Mouse (Mus musculus) neural tube, embryonic 11.5 days (tissue): ENCODE data around the gene Erbb3. TPM values are rescaled to one million over a fixed set of nuclear protein-coding genes. Genes with fewer than 3 reads are reported as not detected.
"Not testable (repeated sequence)": the region's sequence is repeated elsewhere in the genome, so short reads cannot be mapped to it uniquely, and the experiment has no call there.

Experiments used
- ATAC-seq: fragments of 200-750 bp; cut with Nextera tagmentation; 2 replicates; pipeline ENCODE4 v1.8.0; 2017; ENCODE audit warnings: moderate number of reproducible peaks, mild to moderate bottlenecking, moderate TSS enrichment, moderate library complexity; ENCODE audit not compliant: insufficient read depth, low FRiP score, low TSS enrichment
- DNase-seq: peaks from one replicate; pipeline ENCODE4 v3.0.0-alpha.2; 2015; ENCODE audit warnings: low spot score
- H3K27ac ChIP-seq: fragments of 300-500 bp; sonication (generic); 2 replicates; pipeline ENCODE4 v1.5.1; 2014; ENCODE audit warnings: low read depth, mild to moderate bottlenecking, low read length
- H3K27me3 ChIP-seq: fragments of 300-500 bp; sonication (generic); 2 replicates; pipeline ENCODE4 v1.6.1; 2014; ENCODE audit warnings: mild to moderate bottlenecking, low read length, mixed read lengths; ENCODE audit not compliant: control insufficient read depth, insufficient read depth
- H3K36me3 ChIP-seq: fragments of 300-500 bp; sonication (generic); 2 replicates; pipeline ENCODE4 v1.6.1; 2014; ENCODE audit warnings: mild to moderate bottlenecking, low read length, moderate library complexity, mixed read lengths; ENCODE audit not compliant: control insufficient read depth, insufficient read depth
- H3K4me1 ChIP-seq: fragments of 300-500 bp; sonication (generic); 2 replicates; pipeline ENCODE4 v1.6.1; 2014; ENCODE audit warnings: low read length, mixed read lengths; ENCODE audit not compliant: control insufficient read depth, insufficient read depth
- H3K4me2 ChIP-seq: fragments of 300-500 bp; sonication (generic); 2 replicates; pipeline ENCODE4 v1.6.1; 2014; ENCODE audit warnings: low read depth, mild to moderate bottlenecking, moderate library complexity
- H3K4me3 ChIP-seq: fragments of 300-500 bp; sonication (generic); 2 replicates; pipeline ENCODE4 v1.5.1; 2014; ENCODE audit warnings: low read depth, low read length
- H3K9ac ChIP-seq: fragments of 300-500 bp; sonication (generic); 2 replicates; pipeline ENCODE4 v1.6.1; 2014; ENCODE audit warnings: mild to moderate bottlenecking, low read length
- H3K9me3 ChIP-seq: fragments of 300-500 bp; sonication (generic); 2 replicates; pipeline ENCODE4 v1.6.1; 2016; ENCODE audit warnings: low read length; ENCODE audit not compliant: control insufficient read depth
- WGBS: fragments of 180-500 bp; shearing (Covaris S2); extraction: QIAGEN DNeasy Blood & Tissue Kit; methylation state at CpG from one replicate; pipeline ENCODE4 v1.1.7; 2014; 5-methylcytosine and 5-hydroxymethylcytosine counted together
- polyA plus RNA-seq: library from polyadenylated mRNA; unstranded; fragments of >200 nt; fragmentation: Nextera tagmentation; extraction: Ambion mirVana; gene quantifications from 2 replicates; pipeline ENCODE4 v1.2.1, GENCODE M21; 2014

Gene Erbb3
- polyA plus RNA-seq, 1 experiment from 2014 or later = 17.3 TPM

GRCm38 (mm10) chr10:128626311-128627310, 37.2 kb upstream of the Erbb3 start, which contains the start of gene Rps26:
Gene Rps26, minus strand, starts transcription at chr10:128626747.
- H3K4me2 ChIP-seq = peak within 1 kb of the TSS; percentile 96
- H3K4me1 ChIP-seq = peaks cover 6% of the 10 kb centered on the region; the same call in 1 of the 2 replicates
- no peaks in the 10 kb centered on the region for H3K27me3 ChIP-seq
- peaks cover 12% of the 10 kb centered on the region for H3K36me3 ChIP-seq
- under 1% methylated on average over 40 of the region's 40 CpGs for WGBS
- ATAC-seq = peak; percentile 95
- peak; percentile 89 for DNase-seq
- peak within 1 kb of the TSS; percentile 84 for H3K4me3 ChIP-seq
- H3K9me3 ChIP-seq = no peaks in the 10 kb centered on the region
- peak within 1 kb of the TSS; percentile 90 for H3K9ac ChIP-seq
- 0 out of 2 replicates have a peak within 1 kb of the TSS, but pooled peaks have one; percentile 58 for H3K27ac ChIP-seq

- Histone ChIP-seq H3K36me3 (peaks cover 12% of the 10 kb centered on the region), H3K27ac (no peak overlapping the region), H3K27me3 (no peaks in the 10 kb centered on the region), H3K9ac (peak overlapping the region; percentile 90), H3K4me3 (peak overlapping the region; percentile 84), H3K4me1 (peaks cover 6% of the 10 kb centered on the region; the same call in 1 of the 2 replicates), H3K4me2 (peak overlapping the region; percentile 96), H3K9me3 (no peaks in the 10 kb centered on the region)
- WGBS = 52% methylated on average over 7 of the region's 7 CpGs
- ATAC-seq (no peak), DNase-seq (no peak)
Measured at GRCm38 (mm10) chr10:128625287-128625894, 35.9 kb upstream of the Erbb3 start.

- H3K4me1 ChIP-seq, ATAC-seq, H3K9ac ChIP-seq, H3K4me2 ChIP-seq, H3K9me3 ChIP-seq, H3K4me3 ChIP-seq, H3K27ac ChIP-seq, DNase-seq, H3K27me3 ChIP-seq: not testable (repeated sequence)
- 77% methylated on average over 4 of the region's 4 CpGs for WGBS
- peaks cover 12% of the 10 kb centered on the region for H3K36me3 ChIP-seq
Measured at GRCm38 (mm10) chr10:128623106-128623613, 33.7 kb upstream of the Erbb3 start.

DNA sequence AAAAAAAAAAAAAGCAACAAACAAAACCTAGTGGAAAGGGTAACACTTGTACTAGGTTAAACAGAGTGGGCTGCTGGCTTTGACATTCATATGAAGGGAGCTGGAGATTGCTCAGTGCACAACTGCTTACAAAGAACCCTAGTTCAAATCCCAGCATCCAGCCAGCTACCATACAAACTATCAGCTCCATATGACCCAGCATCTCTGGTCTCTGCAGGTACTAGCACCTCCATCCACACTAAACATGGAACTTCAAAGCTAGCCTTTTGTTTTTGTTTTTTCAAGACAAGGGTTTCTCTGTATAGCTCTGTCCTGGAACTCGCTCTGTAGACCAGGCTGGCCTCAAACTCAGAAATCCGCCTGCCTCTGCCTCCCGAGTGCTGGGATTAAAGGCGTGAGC, 33.2 kb upstream of the Erbb3 start:
- DNase-seq (no peak), ATAC-seq (no peak)
- Histone ChIP-seq H3K4me1 (peaks cover 6% of the 10 kb centered on the region; the same call in 1 of the 2 replicates), H3K9ac (no peak overlapping the region), H3K27ac (no peak overlapping the region), H3K27me3 (no peaks in the 10 kb centered on the region), H3K4me3 (no peak overlapping the region), H3K4me2 (no peak overlapping the region), H3K9me3 (no peaks in the 10 kb centered on the region), H3K36me3 (peaks cover 12% of the 10 kb centered on the region)
- 79% methylated on average over 4 of the region's 4 CpGs for WGBS

DNA sequence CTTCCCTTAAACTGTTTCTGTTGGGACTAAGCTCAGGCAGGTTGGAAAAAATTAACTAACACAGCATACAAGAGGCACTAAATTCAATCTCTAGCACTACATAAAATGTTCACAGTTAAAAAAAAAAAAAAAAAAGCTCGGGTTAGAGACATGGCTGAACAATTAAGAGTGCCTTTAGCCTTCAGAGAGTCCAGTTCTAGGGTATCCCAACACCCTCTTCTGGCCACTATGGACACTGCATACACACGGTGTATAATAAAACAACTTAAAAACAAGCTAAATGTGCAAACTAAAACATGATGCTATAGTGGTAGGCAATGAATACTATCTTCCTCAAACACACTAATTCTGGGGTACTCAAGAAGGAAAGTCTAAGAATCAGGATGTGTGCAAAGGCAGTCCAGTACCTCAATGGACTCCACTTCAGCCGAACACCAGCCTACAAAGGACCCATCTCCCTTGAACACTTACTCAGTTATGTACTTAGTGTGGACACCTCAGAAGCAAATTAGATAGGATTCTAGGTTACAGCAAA, 32.6 kb upstream of the Erbb3 start:
- peaks cover 6% of the 10 kb centered on the region; the same call in 1 of the 2 replicates for H3K4me1 ChIP-seq
- ATAC-seq (no peak), DNase-seq (no peak)
- WGBS = 77% methylated on average over 3 of the region's 3 CpGs
- H3K27ac ChIP-seq = no peak overlapping the region
- no peaks in the 10 kb centered on the region for H3K9me3 ChIP-seq
- H3K4me2 ChIP-seq = no peak overlapping the region
- peaks cover 12% of the 10 kb centered on the region for H3K36me3 ChIP-seq
- H3K9ac ChIP-seq = no peak overlapping the region
- no peak overlapping the region for H3K4me3 ChIP-seq
- no peaks in the 10 kb centered on the region for H3K27me3 ChIP-seq

GRCm38 (mm10) chr10:128620241-128620640, 30.8 kb upstream of the Erbb3 start:
- no peak for DNase-seq
- H3K4me2 ChIP-seq = no peak overlapping the region
- no peaks in the 10 kb centered on the region for H3K9me3 ChIP-seq
- H3K4me1 ChIP-seq = peaks cover 3% of the 10 kb centered on the region; the same call in 1 of the 2 replicates
- no peak overlapping the region for H3K27ac ChIP-seq
- no peak overlapping the region for H3K4me3 ChIP-seq
- no peak for ATAC-seq
- H3K36me3 ChIP-seq = peaks cover 12% of the 10 kb centered on the region
- H3K27me3 ChIP-seq = no peaks in the 10 kb centered on the region
- H3K9ac ChIP-seq = no peak overlapping the region

DNA sequence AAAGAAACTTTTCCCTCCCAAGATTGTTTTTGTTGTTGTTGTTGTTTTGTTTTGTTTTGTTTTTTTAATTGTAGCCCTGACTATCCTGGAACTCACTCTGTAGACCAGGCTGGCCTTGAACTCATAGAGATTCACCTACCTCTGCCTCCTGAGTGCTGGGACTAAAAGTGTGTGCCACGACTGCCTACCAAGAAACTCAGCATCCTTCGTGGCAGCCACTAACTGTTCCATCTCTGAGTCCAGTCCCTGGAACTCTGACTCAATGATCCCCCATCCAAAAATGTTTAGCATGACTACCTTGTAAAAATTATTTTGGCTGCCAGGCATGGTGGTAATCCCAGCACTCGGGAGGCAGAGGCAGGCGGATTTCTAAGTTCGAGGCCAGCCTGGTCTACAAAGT, 29.7 kb upstream of the Erbb3 start:
- H3K36me3 ChIP-seq, H3K9me3 ChIP-seq, H3K4me3 ChIP-seq, ATAC-seq, H3K27me3 ChIP-seq, H3K27ac ChIP-seq, DNase-seq, H3K4me1 ChIP-seq, H3K9ac ChIP-seq, H3K4me2 ChIP-seq: not testable (repeated sequence)
- WGBS = 92% methylated on average over 5 of the region's 5 CpGs

DNA sequence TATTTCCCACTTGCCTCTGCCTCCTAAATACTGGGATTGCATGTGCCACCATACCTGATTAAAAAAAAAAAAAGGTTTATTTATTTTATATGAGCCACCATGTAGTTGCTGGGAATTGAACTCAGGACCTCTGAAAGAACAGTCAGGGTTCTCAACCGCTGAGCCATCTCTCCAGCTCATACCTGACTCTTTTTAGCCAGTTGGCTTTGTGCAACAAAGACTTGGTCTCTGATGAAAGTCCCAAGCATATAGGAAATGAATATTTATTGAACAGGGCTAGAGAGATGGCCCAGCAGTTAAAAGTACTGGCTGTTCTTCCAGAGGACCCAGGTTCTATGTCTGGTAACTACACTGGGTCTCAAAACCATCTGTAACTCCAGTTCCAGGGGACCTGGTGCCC, 29.1 kb upstream of the Erbb3 start:
- H3K4me2 ChIP-seq = no peak overlapping the region
- H3K27ac ChIP-seq = no peak overlapping the region
- ATAC-seq (no peak), DNase-seq (no peak)
- H3K9me3 ChIP-seq = no peaks in the 10 kb centered on the region
- no peaks in the 10 kb centered on the region for H3K4me1 ChIP-seq
- 89% methylated on average over 1 of the region's 1 CpGs for WGBS
- no peaks in the 10 kb centered on the region for H3K27me3 ChIP-seq
- H3K9ac ChIP-seq = no peak overlapping the region
- H3K36me3 ChIP-seq = peaks cover 3% of the 10 kb centered on the region; the same call in 1 of the 2 replicates
- H3K4me3 ChIP-seq = no peak overlapping the region
